Mouse (Mus musculus) 3T3-L1 (cell line): ENCODE measurements around the gene Fyn.
A peak's percentile ranks its signal among the peaks of the same experiment; 100 is the strongest.

Experiments used
- DNase-seq: peaks from one replicate; pipeline ENCODE4 v3.0.0-alpha.2; 2015; ENCODE audit warnings: low read depth, low spot score

The Fyn gene

DNA sequence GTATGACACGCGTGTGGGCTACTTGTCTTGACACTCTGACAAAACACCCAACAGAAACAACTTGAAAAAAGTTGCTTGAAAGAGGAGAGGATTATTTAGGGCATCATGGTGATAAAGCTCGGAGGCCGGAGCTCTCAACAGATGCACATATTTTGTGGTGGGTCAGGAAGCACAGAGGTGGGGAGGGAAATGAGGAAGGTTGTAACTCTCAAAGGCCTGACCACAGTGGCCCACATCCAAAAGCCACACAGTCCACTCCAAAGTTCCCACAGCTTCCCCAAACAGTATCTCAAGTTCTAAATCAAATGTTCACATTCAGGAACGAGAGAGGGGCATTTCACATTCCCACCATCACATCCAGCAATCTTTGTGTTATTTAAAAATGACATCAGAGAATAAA lies 232.4 kb downstream of the Fyn start:
- no peak for DNase-seq

DNA sequence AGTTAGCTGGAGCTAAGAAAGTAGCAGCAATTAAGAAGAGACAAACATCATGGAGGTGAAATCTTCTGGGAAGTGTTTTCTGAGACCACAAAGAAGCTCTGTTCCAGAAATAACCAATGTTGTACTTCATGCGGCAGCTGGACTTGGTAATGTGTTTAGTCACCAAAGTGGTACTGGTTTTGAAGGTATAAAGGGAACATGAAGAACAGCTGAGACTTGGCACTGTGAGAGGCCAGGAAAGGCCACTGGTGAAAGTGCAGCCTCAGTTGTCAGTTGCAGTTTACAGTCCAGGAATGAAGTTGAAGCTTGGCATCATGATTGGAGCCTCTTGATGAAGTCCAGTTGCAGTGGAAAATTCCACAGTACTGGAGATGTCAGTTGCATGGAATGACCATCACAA lies 237.8 kb downstream of the Fyn start:
- DNase-seq = no peak

- no peak for DNase-seq
Measured at GRCm38 (mm10) chr10:39611234-39611633, 242.6 kb downstream of the Fyn start.

GRCm38 (mm10) chr10:39612131-39612530 lies 243.5 kb downstream of the Fyn start:
- DNase-seq = peak; percentile 6

GRCm38 (mm10) chr10:39612633-39612988 lies 244.0 kb downstream of the Fyn start, which contains the start of gene Traf3ip2:
TSS of gene Traf3ip2 (plus strand) at chr10:39612934.
- DNase-seq = no peak

DNA sequence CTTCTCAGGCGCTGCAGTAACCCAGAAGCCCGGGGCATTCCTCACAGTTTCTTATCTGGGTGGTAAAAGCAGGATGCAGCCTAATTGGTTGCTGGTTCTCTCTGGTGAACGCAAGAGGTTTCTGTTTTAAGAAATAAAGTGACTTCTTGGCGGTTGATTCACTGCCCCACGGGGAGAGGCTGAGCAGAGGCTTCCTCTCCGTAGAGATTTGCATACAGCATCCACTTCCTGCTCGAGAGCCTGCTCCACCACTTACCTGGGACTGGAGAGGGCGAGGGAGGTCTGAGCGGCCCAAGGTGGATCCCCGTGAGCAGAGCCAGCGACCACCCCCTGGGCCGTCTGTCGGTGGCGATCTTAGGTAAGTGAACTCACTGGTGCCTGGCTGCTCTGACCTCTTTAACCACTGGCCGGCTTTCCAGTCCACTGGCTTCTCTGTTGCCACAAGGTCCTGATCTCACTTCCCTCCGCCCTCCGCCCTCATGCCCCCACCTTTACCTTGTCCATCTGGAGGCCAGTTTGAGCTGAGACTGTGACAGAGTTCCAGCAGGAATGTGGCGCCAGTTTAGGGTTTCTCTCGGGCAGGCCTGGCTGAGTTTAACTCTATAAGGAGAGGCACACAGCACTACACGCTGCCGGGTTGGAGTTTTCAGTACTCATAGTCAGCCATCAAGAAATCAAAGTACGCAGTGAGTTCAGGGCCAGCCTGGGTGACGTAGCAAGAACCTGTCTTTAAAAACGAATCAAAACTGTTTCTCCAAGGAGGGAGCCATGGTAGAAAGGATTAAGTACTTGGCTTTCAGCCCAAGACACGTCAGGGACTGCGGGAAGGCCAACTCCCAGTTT lies 244.6 kb downstream of the Fyn start:
- DNase-seq = peak; percentile 89

DNA sequence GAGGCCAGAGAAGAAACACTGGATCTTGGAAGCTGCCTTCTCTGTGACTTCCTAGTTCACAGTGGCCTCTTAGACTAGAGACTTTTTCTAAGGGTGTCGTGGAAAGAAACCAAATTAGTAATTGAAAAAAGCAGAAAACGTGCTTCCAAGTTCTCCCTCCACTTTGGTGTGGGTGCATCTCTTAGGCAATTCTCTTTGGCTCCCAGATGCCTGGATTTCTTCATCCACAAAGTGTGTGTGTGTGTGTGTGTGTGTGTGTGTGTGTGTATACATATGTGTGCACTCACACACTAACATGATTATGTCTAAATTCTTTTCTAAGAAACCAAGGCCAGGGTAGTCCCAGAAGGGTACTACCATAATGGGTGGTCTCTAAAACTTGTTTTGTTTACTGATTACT lies 245.3 kb downstream of the Fyn start:
- DNase-seq = peak; percentile 55

GRCm38 (mm10) chr10:39614676-39615075 lies 246.0 kb downstream of the Fyn start:
- DNase-seq = peak; percentile 88
